8 mouse cellular contexts compared by ENCODE assay signal in genomic region chr1:78536310-78537164, GRCm38 (mm10). TPM values are rescaled to one million over a fixed set of nuclear protein-coding genes. Genes with fewer than 3 reads are reported as not detected.
DNase-seq lines count a peak whose midpoint lies in the region; ATAC-seq lines count a peak whose summit lies in the region.

No protein-coding gene starts in this region.

- peaks cover 25% of the 10 kb centered on the region for H3K4me1 ChIP-seq in hindbrain, embryonic 15.5 days (replicated peaks)

- H3K9ac ChIP-seq in hindbrain, embryonic 15.5 days: 0 out of 2 replicates have a peak overlapping the region, but pooled peaks have one; percentile 45

- peak; percentile 84 for DNase-seq in MN1 (ENCODE audit: low spot score)
- peak; percentile 79 for DNase-seq in cerebellum, adult 8-10 months
- peak; percentile 84 to 89 for DNase-seq in frontal cortex, postnatal 36 days (ENCODE audit: low spot score in 2 of 2)
- peak; percentile 86 to 92 for DNase-seq in left cerebral cortex, adult 18-20 months (ENCODE audit: low spot score in 2 of 2)
- DNase-seq in lung, postnatal 4 days: peak; percentile 69 to 77
- peak; percentile 88 for DNase-seq in right cerebral cortex, adult 18-20 months
- peak; percentile 36 for DNase-seq in urinary bladder, adult 2 months (ENCODE audit: low spot score)

- WGBS in hindbrain, embryonic 15.5 days: 33% methylated on average over 19 of the region's 19 CpGs

- peak overlapping the region; percentile 83 for H3K4me2 ChIP-seq in hindbrain, embryonic 15.5 days

- no peaks in the 10 kb centered on the region for H3K36me3 ChIP-seq in hindbrain, embryonic 15.5 days

- H3K27ac ChIP-seq in hindbrain, embryonic 15.5 days (replicated peaks): peak overlapping the region; percentile 73; the same call in 1 of the 2 replicates

- H3K4me3 ChIP-seq in hindbrain, embryonic 15.5 days: peak overlapping the region; percentile 46

- no peaks in the 10 kb centered on the region for H3K9me3 ChIP-seq in hindbrain, embryonic 15.5 days

- peak; percentile 32; the same call in 1 of the 2 replicates for ATAC-seq in hindbrain, embryonic 15.5 days (ENCODE audit: low FRiP score, low read depth)

- no peaks in the 10 kb centered on the region for H3K27me3 ChIP-seq in hindbrain, embryonic 15.5 days

RNA-seq across cellular contexts. Expression of gene BC035947, which starts 24.6 kb away (rescaled TPM):
- 0.98 and 1.3 TPM in 2 replicates for polyA plus RNA-seq in hindbrain, embryonic 15.5 days (2015; fragmentation: Nextera tagmentation; extraction: Ambion mirVana)
- total RNA-seq in left cerebral cortex, adult 18-20 months (2021): 1 to 10 TPM; 1.1 to 1.6 TPM
- polyA plus RNA-seq in urinary bladder, adult 2 months (2012; rRNA removed): 0.06 TPM in 2 replicates

RNA-seq across cellular contexts. Expression of gene Mogat1, which starts 25.7 kb away (rescaled TPM):
- polyA plus RNA-seq in hindbrain, embryonic 15.5 days (2015; fragmentation: Nextera tagmentation; extraction: Ambion mirVana): 0.59 and 1.4 TPM in 2 replicates
- total RNA-seq in left cerebral cortex, adult 18-20 months (2021): not detected
- polyA plus RNA-seq in urinary bladder, adult 2 months (2012; rRNA removed): 0.38 and 1.4 TPM in 2 replicates

RNA-seq across cellular contexts. Expression of gene Farsb, which starts 47.8 kb away (rescaled TPM):
- 150 and 154 TPM in 2 replicates for polyA plus RNA-seq in hindbrain, embryonic 15.5 days (2015; fragmentation: Nextera tagmentation; extraction: Ambion mirVana)
- 10 to 100 TPM; 62.4 to 69.6 TPM for total RNA-seq in left cerebral cortex, adult 18-20 months (2021)
- polyA plus RNA-seq in urinary bladder, adult 2 months (2012; rRNA removed): 36.0 and 36.7 TPM in 2 replicates

Comparison
In these comparisons a context has a peak if more than half of its experiments do, and no peak if none do; other contexts are left out.
1. Peak in every context shown above with its lines: DNase-seq, ATAC-seq, H3K4me3 ChIP-seq and H3K27ac ChIP-seq.
2. DNase-seq: peak in every context shown above with its lines; median percentile 89 in left cerebral cortex, adult 18-20 months; 88 in right cerebral cortex, adult 18-20 months; 86 in frontal cortex, postnatal 36 days; 84 in MN1; 79 in cerebellum, adult 8-10 months; 73 in lung, postnatal 4 days; 36 in urinary bladder, adult 2 months.